Mouse (Mus musculus): Measurements from ENCODE around the gene Fabp1. TPM values are rescaled to one million over a fixed set of nuclear protein-coding genes. Genes with fewer than 3 reads are reported as not detected.

Fabp1 gene
- polyA plus RNA-seq, 1 experiment from 2014 or later, result not detected

DNA sequence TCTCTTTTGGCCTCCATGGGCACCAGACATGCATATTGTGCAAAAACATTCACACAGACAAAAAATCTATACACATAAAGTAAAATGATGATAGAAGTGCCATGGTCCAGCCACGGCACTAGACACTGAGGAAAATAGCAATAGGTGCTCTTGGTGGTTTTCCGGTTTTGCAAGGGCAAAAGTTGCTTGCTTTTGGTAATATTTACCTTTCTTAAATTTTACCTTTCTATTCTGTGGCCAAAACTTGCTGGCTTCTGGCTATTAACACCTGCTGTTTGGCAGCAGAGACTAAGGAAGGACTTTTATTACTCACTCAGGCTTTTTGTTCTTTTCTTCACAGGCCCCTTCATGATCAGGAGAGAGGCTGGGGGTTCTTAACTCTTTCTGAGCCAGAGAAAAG, 9.1 kb upstream of the Fabp1 start:
- no peak overlapping the region for H3K27ac ChIP-seq
- DNase-seq (ENCODE audit: extremely low spot score, low spot score), result no peak
- no peaks in the 10 kb centered on the region for H3K4me1 ChIP-seq
- no peak overlapping the region for H3K4me3 ChIP-seq
- no peaks in the 10 kb centered on the region for H3K9me3 ChIP-seq
- no peaks in the 10 kb centered on the region for H3K36me3 ChIP-seq (replicated peaks)
- no peaks in the 10 kb centered on the region for H3K27me3 ChIP-seq (ENCODE audit: poor library complexity, severe bottlenecking)
- 95% methylated on average over 2 of the region's 2 CpGs for WGBS

DNA sequence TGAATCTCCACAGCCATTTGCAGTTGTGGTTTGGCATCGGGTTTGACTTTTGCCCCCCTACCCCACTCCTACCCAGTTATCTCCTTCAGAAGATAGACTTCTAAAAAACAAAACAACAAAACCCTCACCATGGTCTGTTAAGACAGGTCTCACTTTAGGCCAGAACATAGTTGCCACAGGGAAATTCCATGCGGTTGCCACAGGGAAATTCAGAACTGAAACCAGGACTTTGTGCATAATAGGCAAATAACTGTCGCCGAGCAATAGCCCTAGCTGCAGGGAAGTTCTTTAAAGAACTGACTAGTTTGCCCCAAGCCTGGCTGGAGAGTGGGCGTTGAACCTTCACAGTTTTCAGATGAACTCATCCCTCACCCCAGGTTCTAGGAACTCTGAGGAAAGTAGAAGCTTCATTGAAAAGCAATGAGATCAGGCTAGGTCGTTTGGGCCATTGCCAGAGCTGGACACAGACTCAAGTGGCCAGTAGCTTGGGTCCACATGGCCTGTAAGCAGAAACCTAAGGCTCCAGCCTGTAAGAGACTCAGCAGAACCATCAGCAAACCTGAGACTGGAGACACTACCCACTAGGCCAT, 6.4 kb upstream of the Fabp1 start:
- no peak overlapping the region for H3K4me3 ChIP-seq

DNA sequence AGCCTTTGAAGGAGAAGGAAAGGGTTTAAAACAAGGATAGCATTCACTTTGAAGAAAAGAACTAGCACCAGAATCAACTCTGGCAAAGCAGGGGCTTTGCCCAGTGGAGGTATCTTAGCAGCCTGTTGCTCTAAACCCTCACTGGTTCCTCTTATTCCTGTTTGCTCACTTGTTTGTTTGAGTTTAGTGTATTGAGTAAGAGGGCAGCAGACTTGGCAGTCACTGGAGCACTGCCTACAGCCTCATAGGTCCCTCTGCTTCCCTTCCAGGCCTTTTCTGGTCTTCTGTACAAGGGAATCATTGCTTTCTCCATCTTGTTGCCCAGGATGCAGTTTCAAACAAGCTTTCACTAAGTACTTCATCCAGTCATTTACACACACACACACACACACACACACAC, 3.5 kb upstream of the Fabp1 start:
- Histone ChIP-seq H3K27me3 (ENCODE audit: poor library complexity, severe bottlenecking) (no peaks in the 10 kb centered on the region), H3K9me3 (no peaks in the 10 kb centered on the region)

More for the DNA sequence above, 6.4 kb upstream of the Fabp1 start:
- no peak for DNase-seq (ENCODE audit: extremely low spot score, low spot score)
- H3K9me3 ChIP-seq, result no peaks in the 10 kb centered on the region
- no peak overlapping the region for H3K27ac ChIP-seq
- WGBS, result 86% methylated on average over 6 of the region's 6 CpGs
- no peaks in the 10 kb centered on the region for H3K4me1 ChIP-seq
- H3K36me3 ChIP-seq (replicated peaks), result no peaks in the 10 kb centered on the region
- no peaks in the 10 kb centered on the region for H3K27me3 ChIP-seq (ENCODE audit: poor library complexity, severe bottlenecking)

DNA sequence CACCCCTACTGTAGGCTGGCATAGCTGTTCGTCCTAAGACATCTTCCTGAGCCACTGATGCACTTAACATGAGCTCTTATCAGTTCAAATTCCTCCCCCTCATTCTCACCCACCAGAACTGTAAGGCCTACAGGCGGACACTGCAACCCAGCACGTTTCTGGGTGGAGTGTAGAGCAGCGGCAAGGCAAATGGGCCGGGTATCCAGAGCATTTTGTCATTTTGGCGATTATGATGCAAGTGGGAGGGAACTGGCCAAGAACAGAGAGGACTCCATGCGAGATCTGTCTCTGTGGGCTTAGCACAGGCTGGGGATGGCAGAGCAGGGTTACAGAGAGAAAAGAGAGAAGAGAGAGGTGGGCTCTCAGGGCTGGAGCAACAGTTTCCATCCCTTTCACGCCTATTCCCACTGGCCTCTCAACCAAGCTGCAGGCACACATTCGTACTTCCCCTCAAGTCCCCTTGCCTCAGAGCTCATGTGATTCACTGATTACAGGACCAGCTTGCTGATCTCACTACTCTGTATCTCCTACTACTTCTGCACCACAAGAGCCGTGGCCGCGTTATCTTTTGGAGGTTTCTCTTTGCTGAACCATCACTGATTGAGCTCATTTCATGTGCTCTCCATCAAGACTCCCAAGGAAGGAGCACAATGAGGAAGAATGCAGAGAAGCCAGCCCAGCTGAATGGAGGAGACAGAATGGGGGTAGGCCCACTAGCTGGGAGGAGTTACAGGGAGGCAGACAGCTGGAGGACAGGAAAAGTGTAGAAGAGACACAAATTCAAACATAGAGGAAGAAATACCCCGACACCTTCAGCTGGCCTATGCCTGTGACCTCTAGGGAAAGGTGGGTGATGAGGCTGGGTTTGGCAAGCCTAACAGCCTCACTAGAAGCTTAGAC, 1.7 kb upstream of the Fabp1 start:
- Histone ChIP-seq H3K9me3 (no peaks in the 10 kb centered on the region), H3K27me3 (ENCODE audit: poor library complexity, severe bottlenecking) (no peaks in the 10 kb centered on the region), H3K36me3 (replicated peaks) (no peaks in the 10 kb centered on the region), H3K4me1 (peaks cover 7% of the 10 kb centered on the region), H3K27ac (no peak overlapping the region), H3K4me3 (no peak overlapping the region)
- WGBS, result 85% methylated on average over 13 of the region's 13 CpGs
- no peak for DNase-seq (ENCODE audit: extremely low spot score, low spot score)

More for the DNA sequence above, 3.5 kb upstream of the Fabp1 start:
- DNase-seq (ENCODE audit: extremely low spot score, low spot score), result no peak
- Histone ChIP-seq H3K4me3 (no peak overlapping the region), H3K4me1 (no peaks in the 10 kb centered on the region), H3K27ac (no peak overlapping the region), H3K36me3 (replicated peaks) (no peaks in the 10 kb centered on the region)

DNA sequence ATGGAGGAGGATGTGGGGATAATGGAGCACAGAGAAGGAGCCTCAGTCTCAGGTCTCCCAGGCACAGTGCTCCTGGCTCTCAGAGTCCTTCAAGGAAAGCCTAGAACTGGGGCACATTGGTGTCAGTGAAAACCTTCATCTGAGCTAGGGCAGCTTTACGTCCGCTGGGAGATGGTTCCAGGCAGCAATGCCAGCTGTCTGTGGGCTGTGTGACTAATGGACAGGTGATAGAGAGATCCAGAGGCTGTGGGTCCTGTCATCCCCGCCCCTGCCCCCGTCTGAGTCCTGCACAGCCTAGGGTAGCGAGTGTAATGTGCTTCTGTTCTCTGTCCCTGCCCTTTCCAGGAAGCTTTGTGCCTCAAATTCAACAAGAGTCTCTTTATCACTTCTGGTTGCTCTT, 2.3 kb downstream of the Fabp1 start:
- Histone ChIP-seq H3K36me3 (replicated peaks) (no peaks in the 10 kb centered on the region), H3K4me3 (no peak overlapping the region), H3K4me1 (peaks cover 7% of the 10 kb centered on the region), H3K27me3 (ENCODE audit: poor library complexity, severe bottlenecking) (no peaks in the 10 kb centered on the region), H3K27ac (no peak overlapping the region), H3K9me3 (no peaks in the 10 kb centered on the region)
- 73% methylated on average over 5 of the region's 5 CpGs for WGBS
- no peak for DNase-seq (ENCODE audit: extremely low spot score, low spot score)

DNA sequence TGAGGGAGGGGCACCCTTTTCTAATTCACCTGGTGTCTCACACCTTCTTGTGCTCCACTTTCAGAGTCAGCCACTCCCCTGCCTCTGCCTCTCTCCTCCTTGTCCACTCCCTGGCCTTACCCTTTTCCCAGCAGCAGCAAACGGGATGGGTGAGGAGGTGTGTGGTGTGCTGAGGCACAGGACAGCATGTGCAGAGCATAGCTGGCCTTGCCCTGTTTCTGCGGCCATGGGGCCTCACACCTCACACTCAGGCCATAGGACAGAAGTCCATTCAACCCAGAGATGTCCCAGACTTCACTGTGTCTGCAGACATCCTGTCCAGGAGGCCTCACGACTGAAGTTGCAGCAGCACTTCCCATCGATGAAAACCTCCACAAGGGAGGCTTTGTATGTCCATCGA, 4.0 kb downstream of the Fabp1 start:
- 86% methylated on average over 5 of the region's 5 CpGs for WGBS
- Histone ChIP-seq H3K36me3 (replicated peaks) (no peaks in the 10 kb centered on the region), H3K27ac (no peak overlapping the region)

DNA sequence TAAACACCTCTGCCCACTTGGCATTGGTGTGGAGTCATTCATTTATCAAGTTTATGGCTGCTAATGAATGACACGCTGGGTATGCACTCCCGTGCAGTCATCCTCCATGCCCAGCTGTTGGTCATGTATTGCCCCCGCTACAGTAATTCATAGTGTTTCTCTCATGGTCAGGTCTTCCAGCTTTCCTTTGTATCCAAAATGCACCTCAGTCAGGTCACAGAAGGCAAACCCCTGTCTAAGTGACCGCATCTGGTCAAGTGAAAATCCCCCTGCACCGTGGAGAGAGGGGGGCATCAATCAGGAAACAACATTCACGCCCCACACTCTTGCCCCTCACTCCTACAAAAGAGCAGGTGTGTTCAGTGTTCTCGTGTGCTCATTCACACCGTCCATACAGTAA, 4.5 kb downstream of the Fabp1 start:
- Histone ChIP-seq H3K27ac (no peak overlapping the region), H3K9me3 (no peaks in the 10 kb centered on the region)
- 95% methylated on average over 8 of the region's 8 CpGs for WGBS

More for the DNA sequence above, 4.0 kb downstream of the Fabp1 start:
- no peak for DNase-seq (ENCODE audit: extremely low spot score, low spot score)
- Histone ChIP-seq H3K9me3 (no peaks in the 10 kb centered on the region), H3K4me3 (no peak overlapping the region), H3K4me1 (peaks cover 7% of the 10 kb centered on the region), H3K27me3 (ENCODE audit: poor library complexity, severe bottlenecking) (no peaks in the 10 kb centered on the region)

DNA sequence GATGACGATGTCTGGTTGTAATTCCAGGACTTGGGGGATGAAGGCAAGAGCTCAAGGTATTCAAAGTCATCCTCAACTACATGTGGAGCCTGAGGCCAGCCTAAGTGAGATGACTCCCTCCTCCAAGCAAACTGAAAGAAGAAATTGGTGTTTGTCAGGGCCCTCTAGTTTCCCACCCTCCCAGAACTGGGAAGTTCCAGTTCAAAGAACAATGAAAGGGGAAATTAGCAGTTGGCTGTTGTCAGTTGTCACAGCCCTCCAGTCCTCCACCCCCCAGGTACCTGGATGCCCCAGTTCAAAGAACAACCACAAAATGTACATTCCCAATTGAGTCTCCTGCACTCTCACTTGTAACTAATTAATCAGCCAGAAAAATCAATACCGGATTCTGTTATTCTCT, 9.1 kb downstream of the Fabp1 start:
- WGBS, result 85% methylated on average over 2 of the region's 2 CpGs
- no peak for DNase-seq (ENCODE audit: extremely low spot score, low spot score)
- H3K4me1 ChIP-seq, result no peaks in the 10 kb centered on the region
- H3K36me3 ChIP-seq (replicated peaks), result no peaks in the 10 kb centered on the region
- no peak overlapping the region for H3K27ac ChIP-seq
- H3K27me3 ChIP-seq (ENCODE audit: poor library complexity, severe bottlenecking), result no peaks in the 10 kb centered on the region
- no peaks in the 10 kb centered on the region for H3K9me3 ChIP-seq
- no peak overlapping the region for H3K4me3 ChIP-seq

More for the DNA sequence above, 4.5 kb downstream of the Fabp1 start:
- H3K4me1 ChIP-seq, result peaks cover 7% of the 10 kb centered on the region
- H3K36me3 ChIP-seq (replicated peaks), result no peaks in the 10 kb centered on the region
- H3K27me3 ChIP-seq (ENCODE audit: poor library complexity, severe bottlenecking), result no peaks in the 10 kb centered on the region
- DNase-seq (ENCODE audit: extremely low spot score, low spot score), result no peak
- no peak overlapping the region for H3K4me3 ChIP-seq

DNA sequence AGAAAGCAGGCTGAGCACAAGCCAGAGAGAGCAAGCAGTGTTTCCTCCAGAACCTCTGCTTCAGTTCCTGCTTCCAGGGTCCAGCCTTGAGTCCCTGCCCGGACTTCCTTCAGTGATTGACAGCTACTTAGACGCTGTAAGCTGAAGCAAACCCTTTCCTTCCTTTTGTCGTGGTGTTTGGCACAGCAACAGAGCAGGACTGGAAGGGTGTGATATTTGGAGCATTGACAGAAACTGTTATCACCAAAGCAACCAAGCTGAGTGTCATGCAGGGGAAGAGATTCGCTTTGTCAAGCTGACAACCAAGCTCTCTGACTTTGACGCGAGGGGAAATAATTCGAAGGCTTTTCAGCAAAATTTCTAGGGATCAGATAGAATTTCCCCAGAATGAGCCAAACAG, 12.3 kb downstream of the Fabp1 start:
- WGBS, result 73% methylated on average over 7 of the region's 7 CpGs
- no peaks in the 10 kb centered on the region for H3K9me3 ChIP-seq
- H3K27ac ChIP-seq, result no peak overlapping the region
- no peak overlapping the region for H3K4me3 ChIP-seq
- no peaks in the 10 kb centered on the region for H3K4me1 ChIP-seq
- no peak for DNase-seq (ENCODE audit: extremely low spot score, low spot score)
- no peaks in the 10 kb centered on the region for H3K36me3 ChIP-seq (replicated peaks)
- no peaks in the 10 kb centered on the region for H3K27me3 ChIP-seq (ENCODE audit: poor library complexity, severe bottlenecking)

DNA sequence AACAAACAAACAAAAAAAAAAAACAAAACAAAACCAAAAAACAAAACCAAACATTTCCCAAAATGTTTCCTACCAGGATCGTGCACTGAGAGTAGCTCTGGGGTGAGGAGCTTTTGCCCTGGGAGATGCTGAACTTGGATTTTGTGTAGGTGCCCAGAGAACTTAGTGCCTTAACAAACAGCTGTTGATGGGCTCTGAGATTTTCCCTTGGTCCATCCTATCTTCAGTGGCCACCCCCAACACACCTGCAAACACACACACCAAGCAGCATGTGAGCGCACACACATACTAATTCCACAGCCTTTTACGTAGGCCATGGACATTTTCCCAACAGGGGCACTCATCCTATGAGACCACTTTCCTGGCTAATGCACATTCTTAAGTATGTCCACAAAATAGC, 12.8 kb downstream of the Fabp1 start:
- Histone ChIP-seq H3K27ac (no peak overlapping the region), H3K27me3 (ENCODE audit: poor library complexity, severe bottlenecking) (no peaks in the 10 kb centered on the region), H3K9me3 (no peaks in the 10 kb centered on the region), H3K36me3 (replicated peaks) (no peaks in the 10 kb centered on the region), H3K4me1 (no peaks in the 10 kb centered on the region), H3K4me3 (no peak overlapping the region)
- no peak for DNase-seq (ENCODE audit: extremely low spot score, low spot score)
- 96% methylated on average over 3 of the region's 3 CpGs for WGBS

DNA sequence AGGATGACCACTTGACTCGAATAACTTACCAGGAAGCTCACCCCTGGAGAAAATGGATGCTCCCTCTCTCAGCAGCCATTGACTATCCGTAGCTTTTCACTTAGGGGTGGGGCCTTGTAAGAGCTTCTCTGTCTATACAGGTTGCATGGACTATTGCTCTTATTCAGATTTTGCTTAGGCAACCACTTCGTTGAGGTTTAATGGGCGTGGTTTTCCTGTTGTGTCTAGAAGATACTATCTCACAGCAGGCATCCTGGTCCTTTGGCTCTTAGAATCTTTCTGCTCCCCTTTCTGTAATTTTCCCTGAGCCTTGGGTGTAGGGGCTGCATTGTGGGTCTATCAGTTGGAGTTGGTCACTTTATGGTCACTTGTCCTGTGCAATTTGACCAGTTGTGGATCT, 21.9 kb downstream of the Fabp1 start:
- DNase-seq (ENCODE audit: extremely low spot score, low spot score), result no peak
- Histone ChIP-seq H3K36me3 (replicated peaks) (no peaks in the 10 kb centered on the region), H3K9me3 (no peaks in the 10 kb centered on the region), H3K4me1 (peaks cover 11% of the 10 kb centered on the region), H3K4me3 (no peak overlapping the region), H3K27ac (no peak overlapping the region), H3K27me3 (ENCODE audit: poor library complexity, severe bottlenecking) (no peaks in the 10 kb centered on the region)
- WGBS, result 85% methylated on average over 4 of the region's 4 CpGs

DNA sequence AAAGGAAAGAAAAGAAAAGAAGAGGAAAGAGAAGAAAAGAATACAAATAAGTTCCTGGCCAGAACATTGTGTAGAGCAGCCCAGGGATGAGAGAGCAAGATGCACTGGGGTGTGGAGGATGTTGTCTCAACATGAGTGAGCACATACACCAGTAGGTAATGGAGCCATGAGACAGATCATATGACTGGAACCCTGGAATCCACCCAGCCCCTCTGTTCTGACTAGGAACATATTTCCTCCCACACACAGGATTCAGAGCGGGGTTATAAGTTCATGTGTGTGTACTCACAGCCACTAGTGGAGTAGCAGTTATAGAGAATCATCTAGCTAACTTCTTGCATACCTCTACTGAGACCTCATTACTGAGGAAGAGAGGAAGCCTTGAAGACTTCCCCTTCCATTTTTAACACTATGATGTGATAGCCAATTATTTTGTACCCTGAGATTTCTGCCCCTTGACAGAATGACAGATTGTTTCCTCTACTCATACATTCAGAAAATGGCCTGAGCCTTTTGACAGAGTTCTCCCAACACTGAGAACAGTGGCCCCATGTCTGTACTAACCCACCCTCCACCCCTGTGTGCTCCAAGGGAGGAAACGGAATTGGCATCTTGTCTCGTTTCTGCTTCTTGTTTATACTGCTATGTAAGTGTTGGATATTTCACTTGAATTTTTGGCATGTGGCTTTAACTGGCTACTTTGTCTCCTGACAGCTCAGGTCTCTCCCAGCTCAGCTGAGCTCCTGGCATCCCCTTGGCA, 24.7 kb downstream of the Fabp1 start:
- H3K9me3 ChIP-seq, result no peaks in the 10 kb centered on the region
- no peak for DNase-seq (ENCODE audit: extremely low spot score, low spot score)
- no peaks in the 10 kb centered on the region for H3K27me3 ChIP-seq (ENCODE audit: poor library complexity, severe bottlenecking)
- no peak overlapping the region for H3K27ac ChIP-seq
- WGBS, result 97% methylated on average over 3 of the region's 3 CpGs
- no peak overlapping the region for H3K4me3 ChIP-seq
- peaks cover 26% of the 10 kb centered on the region for H3K4me1 ChIP-seq
- H3K36me3 ChIP-seq (replicated peaks), result no peaks in the 10 kb centered on the region

DNA sequence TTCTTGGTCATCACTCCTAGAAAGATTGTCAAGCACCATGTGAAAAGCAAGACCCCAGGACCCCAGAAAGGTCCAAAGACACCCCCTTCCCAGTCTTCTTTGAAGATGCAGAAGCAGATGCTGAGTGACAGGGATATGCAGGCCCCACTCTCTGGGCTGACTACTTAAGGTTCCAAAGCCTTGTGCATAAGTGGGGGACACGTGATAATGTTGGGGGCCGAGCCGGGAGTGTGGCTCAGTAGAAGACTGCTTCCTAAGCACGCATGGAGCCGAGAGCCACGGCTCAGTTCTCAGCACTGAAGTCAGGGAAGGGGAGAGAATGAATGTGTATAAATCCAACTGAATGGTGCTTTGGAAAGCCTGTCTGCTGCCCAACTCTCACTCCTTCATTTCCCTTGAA, 26.9 kb downstream of the Fabp1 start:
- Histone ChIP-seq H3K4me3 (no peak overlapping the region), H3K9me3 (no peaks in the 10 kb centered on the region), H3K27ac (peak overlapping the region; percentile 66), H3K36me3 (replicated peaks) (no peaks in the 10 kb centered on the region), H3K27me3 (ENCODE audit: poor library complexity, severe bottlenecking) (no peaks in the 10 kb centered on the region), H3K4me1 (peaks cover 26% of the 10 kb centered on the region)
- DNase-seq (ENCODE audit: extremely low spot score, low spot score), result no peak
- WGBS, result 26% methylated on average over 6 of the region's 6 CpGs

All from forebrain, embryonic 10.5 days (tissue).